Mouse (Mus musculus) right cerebral cortex, postnatal 36 days (tissue): ENCODE data around the gene Tmem30a.

Experiments used
- DNase-seq, 2 experiments: peaks; one replicate each; pipeline ENCODE4 v3.0.0; 2022; ENCODE audit warnings: low spot score in 2 of 2, mixed read lengths in 1 of 2

Tmem30a gene

DNA sequence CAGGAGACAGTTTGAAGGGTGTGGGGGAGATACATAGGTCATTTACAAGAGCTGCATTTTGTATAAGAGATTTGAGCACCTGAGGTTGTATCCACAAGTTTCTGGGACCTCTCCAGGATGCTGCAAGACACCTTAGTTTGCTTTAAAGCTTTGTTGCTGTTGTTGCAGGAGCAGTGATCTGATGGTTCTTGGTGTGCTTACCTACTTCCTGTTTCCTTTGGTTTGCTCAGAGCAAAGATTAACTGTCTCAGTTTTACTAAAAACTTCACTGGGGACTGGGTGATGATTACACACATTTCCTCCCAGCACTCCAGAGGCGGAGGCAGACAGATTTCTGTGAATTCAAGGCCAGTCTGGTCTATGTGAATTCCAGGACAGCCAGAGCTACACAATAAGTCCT, 1.8 kb upstream of the Tmem30a start:
- no peak for DNase-seq

DNA sequence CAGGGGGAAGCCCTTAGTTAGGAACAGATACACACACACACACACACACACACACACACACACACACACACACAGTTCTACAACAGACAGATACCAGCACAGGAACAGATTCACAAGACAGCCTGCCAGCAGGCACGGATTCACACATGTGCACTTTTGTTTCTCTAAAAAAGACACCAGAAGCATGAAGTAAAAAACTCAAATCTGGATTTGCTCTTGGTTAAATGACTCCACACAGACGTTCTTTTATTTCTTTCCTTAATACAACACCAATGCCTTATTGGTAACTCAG, 7.6 kb downstream of the Tmem30a start:
- no peak for DNase-seq

DNA sequence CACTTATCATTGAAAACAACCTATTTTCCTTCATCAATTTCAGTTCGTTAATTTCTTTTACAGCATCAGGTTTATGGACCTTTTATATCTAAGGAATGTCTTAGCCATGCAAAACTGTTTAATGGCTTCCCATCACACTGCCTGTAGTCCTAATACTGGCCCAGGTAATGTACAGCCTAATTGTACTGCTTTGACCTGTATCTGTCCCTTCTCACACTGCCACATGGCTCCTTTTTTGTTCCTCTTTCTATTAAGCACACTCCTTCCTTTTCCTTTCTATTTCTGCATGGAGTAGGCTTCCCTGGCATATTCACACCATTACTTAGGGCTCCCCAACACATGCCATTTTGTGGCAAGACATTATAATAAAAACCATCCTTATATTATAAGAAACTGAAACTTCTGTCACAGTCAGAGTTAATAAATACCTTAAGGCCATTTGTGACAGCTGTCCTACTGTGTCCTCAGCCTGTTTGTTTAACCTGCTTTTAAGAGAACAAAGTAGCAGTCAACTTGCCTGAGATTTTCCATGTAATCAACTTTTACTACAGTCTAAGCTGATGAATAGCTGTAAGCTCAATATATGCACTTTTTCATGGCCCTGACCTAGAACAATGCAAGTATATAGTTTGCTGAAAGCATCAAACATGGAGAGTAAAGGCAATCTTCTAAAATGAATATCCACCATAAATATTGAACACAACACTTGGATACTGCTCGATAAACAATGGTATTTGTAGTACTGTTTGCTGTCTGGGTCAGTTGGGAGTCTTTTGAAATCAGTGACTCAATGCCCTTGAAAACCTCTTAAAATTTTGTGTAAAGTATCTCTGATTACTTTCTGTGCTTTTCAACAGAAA, 8.1 kb downstream of the Tmem30a start:
- no peak for DNase-seq

DNA sequence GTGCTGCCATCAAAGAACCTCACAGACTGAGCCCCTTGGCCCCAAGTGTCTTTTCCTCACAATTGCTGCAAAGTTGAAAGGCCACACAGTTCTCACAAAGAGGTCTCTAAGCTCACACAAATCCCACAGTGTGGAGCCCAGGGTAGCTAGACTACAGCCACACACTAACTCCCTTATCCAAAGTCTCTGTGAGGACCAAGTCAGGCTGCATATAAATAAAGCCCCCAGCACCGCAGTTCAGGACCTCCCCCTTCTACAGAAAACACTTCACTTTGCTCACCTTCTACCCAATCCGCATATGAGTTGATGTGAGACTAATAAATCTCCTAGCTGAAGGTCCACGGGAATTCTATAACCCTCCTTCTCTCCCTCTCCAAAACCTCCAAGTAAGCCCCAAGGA, 8.9 kb downstream of the Tmem30a start:
- no peak for DNase-seq

DNA sequence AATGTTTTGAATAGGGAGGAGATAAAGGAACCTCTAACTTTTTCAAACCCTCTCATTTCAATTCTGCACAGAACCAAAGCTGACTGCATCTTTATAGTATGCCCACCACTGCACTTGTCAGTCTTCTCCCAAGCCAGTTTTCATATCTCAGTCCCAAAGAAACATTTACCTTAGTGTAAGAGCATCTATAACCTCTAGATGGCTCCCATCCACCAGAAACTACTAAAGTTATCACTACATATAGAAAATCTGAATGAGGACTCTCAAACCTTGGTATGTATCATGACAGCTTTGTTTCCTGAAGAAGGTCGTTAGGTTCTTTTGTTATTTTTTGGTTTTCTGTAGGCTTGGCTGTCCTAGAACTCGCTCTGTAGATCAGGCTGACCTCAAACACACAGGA, 14.0 kb downstream of the Tmem30a start:
- no peak for DNase-seq

DNA sequence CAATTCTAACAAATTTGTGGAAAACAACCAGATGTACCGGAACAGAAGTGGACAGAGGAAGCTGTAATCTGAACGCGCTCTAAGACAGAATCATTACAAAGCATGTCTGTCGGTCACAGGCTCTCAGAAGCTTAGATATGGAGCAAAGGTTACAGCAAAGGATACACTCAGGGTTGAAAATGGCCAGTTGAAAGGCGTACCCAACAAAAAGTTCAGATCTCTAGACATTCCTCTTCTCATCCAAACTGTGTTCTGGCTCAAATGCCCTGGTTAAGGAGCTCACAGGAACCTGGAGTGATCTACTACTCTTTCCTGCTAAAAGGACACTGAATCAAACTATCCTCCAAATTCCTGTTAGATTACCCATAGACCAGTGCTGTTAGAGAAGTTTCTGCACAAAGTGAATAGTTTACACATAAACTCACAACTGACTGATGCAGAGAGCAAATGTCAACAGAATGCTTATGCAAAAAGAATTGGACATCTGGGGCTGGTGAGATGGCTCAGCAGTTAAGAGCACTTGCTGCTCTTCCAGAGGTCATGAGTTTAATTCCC, 26.2 kb downstream of the Tmem30a start:
- no peak for DNase-seq

DNA sequence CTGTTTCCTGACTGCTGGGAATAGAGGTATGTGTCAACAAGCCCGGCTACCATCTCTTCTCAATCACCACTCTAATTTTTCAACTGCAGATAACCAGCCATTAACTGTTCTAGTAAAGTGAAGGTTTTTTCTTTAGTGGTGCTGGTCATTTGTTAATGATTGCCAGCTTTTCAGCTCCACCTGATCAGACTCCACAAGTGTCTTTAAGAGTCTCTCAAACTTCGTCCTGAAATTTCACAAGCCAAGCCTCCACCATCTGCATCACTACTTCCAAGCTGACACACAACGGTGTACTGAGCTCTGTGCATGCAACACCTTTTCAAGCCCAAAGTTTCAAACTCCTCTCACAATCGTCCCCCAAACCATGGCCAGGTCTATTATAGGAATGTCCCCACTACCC, 28.0 kb downstream of the Tmem30a start:
- no peak for DNase-seq

DNA sequence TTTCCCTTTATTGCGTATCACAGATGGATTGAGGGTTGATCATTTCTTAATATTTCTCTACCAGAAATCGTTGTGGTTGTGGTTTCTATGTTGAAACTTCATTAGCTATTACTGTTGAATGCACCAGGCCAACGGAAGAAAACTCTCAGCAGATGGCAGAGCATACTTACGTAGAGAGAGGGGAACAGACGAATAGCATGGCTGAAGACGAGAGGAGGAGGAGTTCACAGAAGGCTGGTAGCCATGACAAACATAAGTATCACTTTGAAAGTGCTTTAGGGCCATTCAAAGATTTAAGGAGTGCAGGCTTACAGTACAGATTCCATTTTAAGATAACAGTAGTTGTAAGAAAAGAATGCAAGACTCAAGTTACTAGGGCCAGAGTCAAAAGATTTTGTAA, 30.8 kb downstream of the Tmem30a start:
- no peak for DNase-seq

DNA sequence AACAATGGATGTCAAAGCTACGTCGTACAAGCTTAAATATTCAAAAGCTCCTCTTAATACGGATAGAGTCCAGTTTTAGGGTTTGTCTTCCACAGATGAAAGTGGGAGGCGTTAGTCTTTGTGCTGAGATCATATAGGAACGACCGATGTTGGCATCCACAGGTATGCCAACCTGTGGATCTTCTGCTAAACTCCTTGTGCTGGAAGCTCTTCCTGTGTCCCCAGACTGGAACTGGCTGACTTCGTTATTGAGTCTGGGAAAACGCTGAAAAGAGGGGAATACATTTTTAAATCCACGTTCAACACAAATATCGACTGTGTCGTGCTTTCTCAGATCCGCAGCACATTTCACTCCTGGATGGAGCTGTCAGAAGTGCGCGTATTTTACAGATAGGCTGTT, 33.2 kb downstream of the Tmem30a start:
- no peak for DNase-seq

DNA sequence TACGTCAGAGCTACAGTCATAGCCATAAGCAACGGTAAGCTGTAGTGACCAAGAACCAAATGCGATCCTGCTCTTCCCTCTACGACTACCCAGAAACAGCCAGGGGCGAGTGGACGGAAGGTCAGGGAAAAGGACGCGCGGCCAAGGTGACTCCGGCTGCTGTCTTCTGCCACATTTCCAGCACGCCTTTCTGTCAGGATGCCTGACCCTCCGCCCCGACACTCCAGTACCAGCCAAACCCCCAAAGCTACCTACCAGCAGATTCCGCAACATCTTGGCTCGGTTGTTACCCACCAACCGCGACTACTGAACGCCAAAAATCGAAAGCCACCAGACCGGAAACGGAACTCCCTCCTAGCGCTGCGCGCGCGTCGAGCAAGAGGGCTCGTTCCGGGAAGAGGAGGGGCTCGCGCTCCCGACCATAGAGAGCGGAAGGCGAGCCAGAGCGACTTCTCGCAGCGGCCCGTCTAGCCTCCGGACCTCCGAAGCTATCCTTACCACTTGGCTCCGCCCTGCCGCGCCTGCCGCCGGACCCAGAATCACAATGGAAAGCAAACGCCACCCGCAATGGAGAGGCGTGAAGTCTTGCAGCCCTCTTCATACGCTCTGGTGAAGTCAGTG, 33.8 kb downstream of the Tmem30a start, which contains the start of gene Cox7a2:
TSS of gene Cox7a2 (minus strand) at position 494 of the 621 bp plus-strand sequence.
- peak; percentile 94 to 95 for DNase-seq

DNA sequence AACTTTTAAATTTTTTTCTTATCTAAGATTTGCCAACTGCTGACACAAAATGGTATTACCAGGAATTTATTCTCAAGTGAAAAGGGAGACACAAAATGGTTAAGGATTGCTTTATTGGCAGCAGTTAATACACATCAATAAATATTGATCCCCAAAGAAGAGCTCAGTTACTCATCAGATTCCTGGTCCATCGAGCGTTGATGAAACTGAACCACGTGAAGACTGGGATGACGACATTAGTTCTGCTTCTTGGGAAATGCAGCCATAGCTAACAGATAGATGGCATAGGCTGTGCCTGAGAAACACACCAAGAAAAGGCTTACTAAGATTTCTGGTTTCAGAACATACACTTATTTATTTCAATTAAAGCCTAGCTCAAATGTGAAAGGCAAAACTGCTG, 38.0 kb downstream of the Tmem30a start:
- DNase-seq, result no peak

DNA sequence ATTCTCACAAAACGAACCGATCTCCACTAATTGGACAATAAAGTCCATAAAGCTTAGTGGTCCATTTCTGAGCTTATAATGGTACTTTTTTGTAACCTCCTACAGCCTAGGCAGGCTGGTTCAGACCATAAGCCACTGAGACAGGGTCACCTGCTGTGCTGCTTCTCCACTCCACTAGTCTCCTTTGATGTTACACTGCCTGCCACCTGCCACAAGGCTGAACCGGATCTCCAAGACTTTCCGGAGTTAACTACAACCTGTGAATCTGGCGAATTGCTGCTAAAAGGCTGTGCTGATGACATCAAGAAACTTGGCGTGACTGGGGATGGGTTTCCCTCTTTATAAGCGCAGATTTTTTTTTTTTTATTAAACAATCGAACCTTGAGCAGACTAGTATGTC, 41.5 kb downstream of the Tmem30a start:
- no peak for DNase-seq

DNA sequence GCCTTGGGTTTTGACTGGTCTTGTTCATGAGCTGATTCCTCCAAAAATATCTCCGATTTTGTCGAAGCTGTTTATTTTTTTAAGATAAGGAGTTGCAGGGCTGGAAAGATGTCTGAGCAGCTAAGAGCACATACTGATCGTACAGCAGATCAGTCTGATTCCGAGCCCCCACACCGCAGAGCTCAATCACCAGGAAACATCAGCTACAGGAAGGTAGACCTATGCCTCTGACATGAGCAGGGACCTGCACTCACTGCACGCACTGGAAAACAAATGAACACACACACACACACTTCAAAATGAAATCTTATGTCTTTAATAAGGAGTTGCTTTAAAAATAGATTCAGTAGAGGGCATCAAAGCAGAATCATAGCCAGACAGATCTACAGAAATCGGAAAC, 42.6 kb downstream of the Tmem30a start:
- DNase-seq, result no peak

DNA sequence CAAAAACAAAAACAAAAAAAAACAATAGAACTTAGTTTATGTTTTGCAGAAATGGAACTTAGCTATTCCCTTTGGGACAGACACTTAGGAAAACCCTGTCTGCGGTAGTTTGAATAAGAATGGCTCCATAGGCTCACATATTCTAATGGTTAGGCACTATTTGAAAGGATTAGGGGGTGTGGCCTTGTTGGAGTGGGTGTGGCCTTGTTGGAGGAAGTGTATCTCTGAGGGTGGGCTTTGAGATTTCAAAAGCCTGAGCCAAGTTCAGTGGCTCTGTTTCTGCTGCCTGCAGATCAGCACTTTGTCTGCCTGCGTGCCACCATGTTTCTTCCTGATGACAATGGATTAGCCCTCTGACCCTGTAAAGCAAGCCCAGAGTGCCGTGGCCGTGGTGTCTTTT, 48.3 kb downstream of the Tmem30a start:
- DNase-seq, result no peak

DNA sequence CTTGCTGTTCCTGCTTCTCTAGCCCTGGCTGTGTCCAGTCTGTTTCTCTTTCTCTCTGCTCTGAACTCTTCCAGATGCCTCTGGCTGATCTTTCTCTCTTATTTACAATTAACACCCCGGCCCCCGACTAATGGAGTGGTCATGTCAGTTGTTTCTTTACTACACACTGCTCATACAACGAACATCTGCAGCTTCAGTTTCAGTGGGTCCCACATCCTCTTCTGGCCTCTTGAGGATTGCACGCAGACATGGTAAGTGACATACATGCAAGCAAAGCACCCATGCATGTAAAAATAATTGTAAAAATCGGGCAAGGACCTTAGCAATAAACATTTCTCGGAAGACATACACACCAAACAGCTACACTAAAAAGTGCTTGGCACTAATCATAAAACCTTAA, 57.7 kb downstream of the Tmem30a start:
- DNase-seq, result no peak

DNA sequence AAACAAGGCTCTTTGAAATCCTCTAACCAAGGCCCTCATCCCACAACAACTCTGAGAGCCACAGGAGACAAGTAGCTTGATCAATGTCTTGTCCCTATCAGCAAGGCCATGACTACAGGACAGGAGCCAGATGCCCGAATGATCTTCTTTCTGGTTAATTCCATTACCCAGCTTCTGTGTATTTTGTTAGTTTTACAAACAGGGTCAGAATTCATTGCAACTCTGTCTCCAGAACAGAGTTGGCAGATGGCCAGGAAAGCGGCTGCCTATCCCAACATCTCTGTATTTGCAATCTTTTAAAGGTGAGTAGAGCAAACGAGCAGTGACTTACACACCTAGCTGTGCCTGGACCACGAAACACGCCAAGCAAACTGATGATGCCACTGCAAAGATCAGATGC, 63.0 kb downstream of the Tmem30a start:
- DNase-seq, result no peak

DNA sequence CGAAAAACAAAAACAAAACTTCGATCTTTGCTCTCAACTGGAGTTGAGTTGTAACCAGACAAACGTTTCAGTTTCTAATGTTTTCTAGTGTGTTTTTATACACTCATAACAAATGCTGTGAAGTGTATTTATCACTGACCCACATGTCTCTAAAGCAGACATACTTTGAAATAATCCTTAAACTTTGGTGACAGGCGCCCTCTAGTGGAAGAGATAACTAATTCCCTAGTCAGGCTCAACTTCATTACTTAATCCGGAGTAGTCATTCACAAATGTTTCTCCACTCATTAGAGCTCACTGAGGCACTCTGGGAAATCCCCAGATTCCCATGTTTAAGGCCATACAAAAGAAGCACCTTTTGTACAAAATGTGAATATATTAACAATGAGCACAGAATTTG, 70.2 kb downstream of the Tmem30a start:
- no peak for DNase-seq

DNA sequence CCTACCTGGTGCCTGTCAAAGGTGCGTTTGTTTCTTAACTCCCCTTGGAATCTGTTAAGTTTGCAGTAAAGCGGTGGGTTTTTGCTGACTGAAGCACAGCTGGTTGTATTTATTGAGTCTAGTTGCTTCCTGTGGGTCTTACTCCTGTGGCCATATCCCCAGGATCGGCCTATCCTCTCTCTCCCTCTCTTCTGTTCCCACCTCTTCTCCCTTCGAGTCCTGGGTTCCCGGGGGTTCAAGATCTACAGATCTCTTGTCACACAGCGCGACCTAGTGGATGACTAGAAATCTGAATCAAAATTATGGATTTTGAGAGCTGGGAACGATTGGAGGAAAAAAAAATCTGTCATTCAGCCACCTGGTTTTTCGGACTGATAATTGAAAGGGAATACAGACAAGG, 72.3 kb downstream of the Tmem30a start:
- no peak for DNase-seq

DNA sequence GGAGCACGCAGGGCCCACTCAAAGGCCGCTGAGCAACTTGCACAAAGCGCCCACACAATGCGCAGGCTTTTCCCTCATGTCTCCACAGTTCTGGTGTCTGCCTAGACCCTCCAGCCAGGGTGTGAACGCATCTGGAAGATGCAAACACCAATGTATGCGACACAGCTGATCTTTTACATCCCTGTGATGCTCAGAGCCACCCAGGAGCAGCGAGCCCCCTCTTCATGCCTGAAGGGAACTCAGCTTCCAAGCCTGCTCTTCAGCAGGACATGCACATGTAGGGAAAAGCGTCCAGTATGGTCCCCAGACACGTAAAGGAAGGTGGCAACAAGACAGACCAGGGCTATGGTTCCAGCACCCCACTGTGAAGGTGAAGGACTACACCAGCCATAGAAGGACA, 73.2 kb downstream of the Tmem30a start:
- no peak for DNase-seq

DNA sequence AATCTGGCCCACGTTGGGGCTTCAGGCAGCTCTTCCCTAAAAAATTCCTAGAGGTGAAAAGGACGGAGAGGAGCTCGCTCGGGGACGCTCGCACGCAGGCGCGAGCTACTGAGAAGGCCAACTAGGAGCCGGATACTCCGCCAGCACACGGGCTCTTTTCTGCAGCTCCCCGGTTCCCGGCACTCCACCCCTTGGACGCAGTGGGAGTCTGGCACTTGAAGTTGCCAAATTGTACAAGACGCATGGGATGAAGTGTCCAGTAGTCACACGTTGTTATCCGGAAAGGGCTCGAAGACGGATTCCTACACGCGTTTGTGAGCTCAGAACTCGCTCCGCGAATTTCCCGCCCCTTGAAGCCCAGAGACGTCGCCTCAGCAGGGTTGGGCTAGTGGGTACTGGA, 73.9 kb downstream of the Tmem30a start:
- no peak for DNase-seq
